Mouse (Mus musculus): ENCODE measurements at regions not wholly inside any gene's neighbourhood (a gene's known extent, or its start where the extent isn't known, plus 50 kb on each side); places are given as distances from the start of the nearest gene placed in this dataset.

- Histone ChIP-seq H3K9ac (ENCODE audit: control insufficient read depth, low read depth, low read length, poor library complexity, severe bottlenecking) (no peak overlapping the region), H3K9me3 (replicated peaks; ENCODE audit: insufficient read depth, low read length) (no peaks in the 10 kb centered on the region), H3K36me3 (ENCODE audit: control insufficient read depth in 1 of 2, insufficient read depth in 2 of 2, low read length in 2 of 2) (no peaks in the 10 kb centered on the region), H3K27ac (ENCODE audit: control insufficient read depth, low read depth, low read length) (no peak overlapping the region), H3K4me3 (ENCODE audit: control insufficient read depth in 1 of 2, insufficient read depth in 1 of 2, low read depth in 2 of 2, low read length in 2 of 2) (no peak overlapping the region), H3K27me3 (ENCODE audit: control insufficient read depth in 1 of 2, insufficient read depth in 2 of 2, low read length in 2 of 2) (no peaks in the 10 kb centered on the region), H3K79me2 (ENCODE audit: control insufficient read depth, insufficient read depth, low read length, poor library complexity) (no peaks in the 10 kb centered on the region), H3K4me1 (ENCODE audit: control insufficient read depth in 1 of 2, insufficient read depth in 2 of 2, low read length in 2 of 2) (no peaks in the 10 kb centered on the region)
- no peak for DNase-seq (ENCODE audit: low read depth, low spot score)
- TF ChIP-seq MYB (IDR thresholded peaks at IDR 0.05; ENCODE audit: low read depth, low read length) (no peak), TAL1 (IDR thresholded peaks at IDR 0.05; ENCODE audit: low read length) (no peak), JUND (IDR thresholded peaks at IDR 0.05; ENCODE audit: low read depth, low read length) (no peak), MXI1 (IDR thresholded peaks at IDR 0.05; ENCODE audit: low read depth, low read length) (no peak), CTCF (IDR thresholded peaks at IDR 0.05 in 2 of 3, conservative IDR thresholded peaks at IDR 0.05 in 1 of 3; ENCODE audit: control insufficient read depth in 1 of 3, insufficient read depth in 1 of 3, low read depth in 2 of 3, low read length in 3 of 3, poor library complexity in 1 of 3, severe bottlenecking in 1 of 3) (no peak), USF2 (IDR thresholded peaks at IDR 0.05; ENCODE audit: borderline replicate concordance in 1 of 2, insufficient read depth in 1 of 2, low read depth in 1 of 2, low read length in 2 of 2) (no peak), RAD21 (IDR thresholded peaks at IDR 0.05; ENCODE audit: low read depth, low read length) (no peak), SMC3 (IDR thresholded peaks at IDR 0.05; ENCODE audit: low read depth, low read length) (no peak), ETS1 (IDR thresholded peaks at IDR 0.05; ENCODE audit: low read depth, low read length) (no peak), ZNF384 (IDR thresholded peaks at IDR 0.05; ENCODE audit: low read depth, low read length) (no peak), BHLHE40 (IDR thresholded peaks at IDR 0.05; ENCODE audit: borderline replicate concordance, low read depth, low read length) (no peak), ELF1 (IDR thresholded peaks at IDR 0.05; ENCODE audit: low read depth, low read length) (no peak), NELFE (IDR thresholded peaks at IDR 0.05; ENCODE audit: low read depth, low read length) (no peak)
These were observed 600.4 kb upstream of the Tusc1 start for GRCm38 (mm10) chr4:93935692-93936091.

GRCm38 (mm10) chr4:93927117-93927516 lies 591.8 kb upstream of the Tusc1 start:
- no peaks in the 10 kb centered on the region for H3K4me1 ChIP-seq (ENCODE audit: control insufficient read depth in 1 of 2, insufficient read depth in 2 of 2, low read length in 2 of 2)
- H3K9me3 ChIP-seq (replicated peaks; ENCODE audit: insufficient read depth, low read length): no peaks in the 10 kb centered on the region
- H3K27me3 ChIP-seq (ENCODE audit: control insufficient read depth in 1 of 2, insufficient read depth in 2 of 2, low read length in 2 of 2): no peaks in the 10 kb centered on the region
- H3K79me2 ChIP-seq (ENCODE audit: control insufficient read depth, insufficient read depth, low read length, poor library complexity): no peaks in the 10 kb centered on the region
- H3K36me3 ChIP-seq (ENCODE audit: control insufficient read depth in 1 of 2, insufficient read depth in 2 of 2, low read length in 2 of 2): no peaks in the 10 kb centered on the region
- H3K9ac ChIP-seq (ENCODE audit: control insufficient read depth, low read depth, low read length, poor library complexity, severe bottlenecking): no peak overlapping the region
- no peak overlapping the region for H3K27ac ChIP-seq (ENCODE audit: control insufficient read depth, low read depth, low read length)
- no peak for DNase-seq (ENCODE audit: low read depth, low spot score)
- TF ChIP-seq MEF2A (IDR thresholded peaks at IDR 0.05; ENCODE audit: extremely low read depth, insufficient replicate concordance, low read depth, low read length, poor library complexity, severe bottlenecking): no peak
- no peak for TF ChIP-seq JUND (IDR thresholded peaks at IDR 0.05; ENCODE audit: low read depth, low read length)
- no peak for TF ChIP-seq CTCF (IDR thresholded peaks at IDR 0.05 in 2 of 3, conservative IDR thresholded peaks at IDR 0.05 in 1 of 3; ENCODE audit: control insufficient read depth in 1 of 3, insufficient read depth in 1 of 3, low read depth in 2 of 3, low read length in 3 of 3, poor library complexity in 1 of 3, severe bottlenecking in 1 of 3)
- no peak for TF ChIP-seq KAT2A (conservative IDR thresholded peaks at IDR 0.05; ENCODE audit: low read depth, low read length)
- no peak for TF ChIP-seq TCF12 (IDR thresholded peaks at IDR 0.05; ENCODE audit: low read depth, low read length)
- TF ChIP-seq MXI1 (IDR thresholded peaks at IDR 0.05; ENCODE audit: low read depth, low read length): no peak
- no peak for TF ChIP-seq BHLHE40 (IDR thresholded peaks at IDR 0.05; ENCODE audit: borderline replicate concordance, low read depth, low read length)
- TF ChIP-seq MAFK (IDR thresholded peaks at IDR 0.05; ENCODE audit: borderline replicate concordance, low read depth, low read length): no peak
- no peak for TF ChIP-seq TBP (IDR thresholded peaks at IDR 0.05; ENCODE audit: low read depth, low read length)
- no peak for TF ChIP-seq EP300 (IDR thresholded peaks at IDR 0.05; ENCODE audit: low read depth in 1 of 2, low read length in 2 of 2)
- no peak for TF ChIP-seq CHD1 (IDR thresholded peaks at IDR 0.05; ENCODE audit: low read depth, low read length)
- no peak for TF ChIP-seq NRF1 (IDR thresholded peaks at IDR 0.05; ENCODE audit: insufficient read depth, low read depth, low read length, poor library complexity, severe bottlenecking)
- TF ChIP-seq POLR2AphosphoS5 (IDR thresholded peaks at IDR 0.05; ENCODE audit: borderline replicate concordance, low read depth, low read length): no peak
- TF ChIP-seq POLR2AphosphoS2 (IDR thresholded peaks at IDR 0.05; ENCODE audit: low read length): no peak
- no peak for TF ChIP-seq GATA1 (IDR thresholded peaks at IDR 0.05; ENCODE audit: low read depth, low read length)
- no peak overlapping the region for H3K4me3 ChIP-seq (ENCODE audit: control insufficient read depth in 1 of 2, insufficient read depth in 1 of 2, low read depth in 2 of 2, low read length in 2 of 2)
